9 mouse cellular contexts compared by ENCODE assay signal in genomic region chr1:134345075-134345474, GRCm38 (mm10). TPM values are rescaled to one million over a fixed set of nuclear protein-coding genes. Genes with fewer than 3 reads are reported as not detected.
DNase-seq lines count a peak whose midpoint lies in the region; ATAC-seq lines count a peak whose summit lies in the region.
"Had no signal": no experiment of that assay in that cellular context is flagged by ENCODE, and none has a peak within 500 bp of the region (broad histone marks: within the 10 kb centered on the region; RNA-seq: fewer than 3 reads in every experiment).

No protein-coding gene starts in this region.

- DNase-seq in kidney, postnatal 10 days: no peak
- DNase-seq in hindbrain, embryonic 14.5 days (ENCODE audit: low spot score): no peak
- DNase-seq in adrenal gland, postnatal 14 days: no peak
- DNase-seq in spleen, adult 12 weeks (ENCODE audit: low spot score): no peak
- DNase-seq in natural killer cell, adult 2 months (ENCODE audit: low spot score in 2 of 2): no peak

- H3K9me3 ChIP-seq in kidney, embryonic 15.5 days (replicated peaks): no peaks in the 10 kb centered on the region
- no peaks in the 10 kb centered on the region for H3K9me3 ChIP-seq in embryonic facial prominence, embryonic 12.5 days
- no peaks in the 10 kb centered on the region for H3K9me3 ChIP-seq in hindbrain, embryonic 14.5 days (ENCODE audit: control insufficient read depth, low read length)
- no peaks in the 10 kb centered on the region for H3K9me3 ChIP-seq in midbrain, embryonic 12.5 days

- H3K36me3 ChIP-seq in kidney, embryonic 15.5 days: peaks cover 36% of the 10 kb centered on the region
- peaks cover 27% of the 10 kb centered on the region for H3K36me3 ChIP-seq in embryonic facial prominence, embryonic 12.5 days
- H3K36me3 ChIP-seq in hindbrain, embryonic 14.5 days (replicated peaks; ENCODE audit: control insufficient read depth, insufficient read depth): peaks cover 37% of the 10 kb centered on the region
- H3K36me3 ChIP-seq in midbrain, embryonic 12.5 days: peaks cover 30% of the 10 kb centered on the region

- ATAC-seq in kidney, embryonic 15.5 days (replicated peaks; ENCODE audit: low FRiP score): no peak
- ATAC-seq in embryonic facial prominence, embryonic 12.5 days (ENCODE audit: insufficient number of reproducible peaks, insufficient read depth, low FRiP score, low TSS enrichment): no peak
- no peak for ATAC-seq in hindbrain, embryonic 14.5 days (ENCODE audit: low FRiP score)
- no peak for ATAC-seq in midbrain, embryonic 12.5 days (ENCODE audit: low FRiP score, low read depth)

- H3K4me2 ChIP-seq in kidney, embryonic 15.5 days: peak overlapping the region; percentile 89
- peak overlapping the region; percentile 80 for H3K4me2 ChIP-seq in embryonic facial prominence, embryonic 12.5 days (replicated peaks)
- peak overlapping the region; percentile 65 for H3K4me2 ChIP-seq in hindbrain, embryonic 14.5 days (replicated peaks)
- H3K4me2 ChIP-seq in midbrain, embryonic 12.5 days (replicated peaks): peak overlapping the region; percentile 75

- H3K4me1 ChIP-seq in kidney, embryonic 15.5 days: peaks cover 16% of the 10 kb centered on the region
- H3K4me1 ChIP-seq in embryonic facial prominence, embryonic 12.5 days: no peaks in the 10 kb centered on the region; the same call in 1 of the 2 replicates
- H3K4me1 ChIP-seq in hindbrain, embryonic 14.5 days (replicated peaks; ENCODE audit: control insufficient read depth, insufficient read depth, low read length): peaks cover 8% of the 10 kb centered on the region; the same call in 1 of the 2 replicates
- H3K4me1 ChIP-seq in midbrain, embryonic 12.5 days: peaks cover 8% of the 10 kb centered on the region; the same call in 1 of the 2 replicates

- no peaks in the 10 kb centered on the region for H3K27me3 ChIP-seq in kidney, embryonic 15.5 days
- H3K27me3 ChIP-seq in embryonic facial prominence, embryonic 12.5 days: no peaks in the 10 kb centered on the region
- no peaks in the 10 kb centered on the region for H3K27me3 ChIP-seq in hindbrain, embryonic 14.5 days (ENCODE audit: control insufficient read depth, insufficient read depth, low read length)
- H3K27me3 ChIP-seq in midbrain, embryonic 12.5 days: peaks cover 11% of the 10 kb centered on the region; the same call in 1 of the 2 replicates

- 75% methylated on average over 4 of the region's 4 CpGs for WGBS in kidney, embryonic 15.5 days
- WGBS in embryonic facial prominence, embryonic 12.5 days: 74% methylated on average over 4 of the region's 4 CpGs
- 78% methylated on average over 4 of the region's 4 CpGs for WGBS in hindbrain, embryonic 14.5 days
- 71% methylated on average over 4 of the region's 4 CpGs for WGBS in midbrain, embryonic 12.5 days

- peak overlapping the region; percentile 56 for H3K4me3 ChIP-seq in kidney, embryonic 15.5 days (replicated peaks)
- H3K4me3 ChIP-seq in embryonic facial prominence, embryonic 12.5 days: peak overlapping the region; percentile 53
- peak overlapping the region; percentile 48; the same call in 1 of the 2 replicates for H3K4me3 ChIP-seq in hindbrain, embryonic 14.5 days (replicated peaks; ENCODE audit: low read length)
- H3K4me3 ChIP-seq in midbrain, embryonic 12.5 days: peak overlapping the region; percentile 44; the same call in 1 of the 2 replicates

- H3K9ac ChIP-seq in kidney, embryonic 15.5 days: no peak overlapping the region
- no peak overlapping the region for H3K9ac ChIP-seq in embryonic facial prominence, embryonic 12.5 days
- H3K9ac ChIP-seq in hindbrain, embryonic 14.5 days: no peak overlapping the region
- H3K9ac ChIP-seq in midbrain, embryonic 12.5 days (replicated peaks): no peak overlapping the region

- no peak overlapping the region for H3K27ac ChIP-seq in kidney, embryonic 15.5 days
- H3K27ac ChIP-seq in embryonic facial prominence, embryonic 12.5 days: 0 out of 2 replicates have a peak overlapping the region, but pooled peaks have one; percentile 3
- H3K27ac ChIP-seq in hindbrain, embryonic 14.5 days: peak overlapping the region; percentile 26; the same call in 1 of the 2 replicates
- H3K27ac ChIP-seq in midbrain, embryonic 12.5 days (replicated peaks): no peak overlapping the region

RNA-seq across cellular contexts. Expression of gene Ppfia4, which starts 12.3 kb away (rescaled TPM):
- 2.9 and 3.0 TPM in 2 replicates for polyA plus RNA-seq in kidney, embryonic 15.5 days (2015; fragmentation: Nextera tagmentation; extraction: Ambion mirVana)
- polyA plus RNA-seq in embryonic facial prominence, embryonic 12.5 days (2016; fragmentation: Nextera tagmentation; extraction: Ambion mirVana): 7.0 TPM in 2 replicates
- 20.4 and 22.3 TPM in 2 replicates for polyA plus RNA-seq in hindbrain, embryonic 14.5 days (2014; fragmentation: Nextera tagmentation; extraction: Ambion mirVana)
- 5.1 and 5.3 TPM in 2 replicates for polyA plus RNA-seq in midbrain, embryonic 12.5 days (2016; fragmentation: Nextera tagmentation; extraction: Ambion mirVana)
- total RNA-seq in adrenal gland, postnatal 14 days (2021): 0.67 and 1.6 TPM in 2 replicates

RNA-seq across cellular contexts. Expression of gene Tmem183a, which starts 16.7 kb away (rescaled TPM):
- 79.0 and 80.9 TPM in 2 replicates for polyA plus RNA-seq in kidney, embryonic 15.5 days (2015; fragmentation: Nextera tagmentation; extraction: Ambion mirVana)
- polyA plus RNA-seq in embryonic facial prominence, embryonic 12.5 days (2016; fragmentation: Nextera tagmentation; extraction: Ambion mirVana): 102 and 105 TPM in 2 replicates
- 134 and 140 TPM in 2 replicates for polyA plus RNA-seq in hindbrain, embryonic 14.5 days (2014; fragmentation: Nextera tagmentation; extraction: Ambion mirVana)
- polyA plus RNA-seq in midbrain, embryonic 12.5 days (2016; fragmentation: Nextera tagmentation; extraction: Ambion mirVana): 118 and 120 TPM in 2 replicates
- 39.7 and 50.9 TPM in 2 replicates for total RNA-seq in adrenal gland, postnatal 14 days (2021)

RNA-seq across cellular contexts. Expression of gene 4933406M09Rik, which starts 40.7 kb away (rescaled TPM):
- 0.09 TPM in 1 of 2 replicates, not detected in the other for polyA plus RNA-seq in kidney, embryonic 15.5 days (2015; fragmentation: Nextera tagmentation; extraction: Ambion mirVana)
- not detected in 2 replicates for polyA plus RNA-seq in embryonic facial prominence, embryonic 12.5 days (2016; fragmentation: Nextera tagmentation; extraction: Ambion mirVana)
- polyA plus RNA-seq in hindbrain, embryonic 14.5 days (2014; fragmentation: Nextera tagmentation; extraction: Ambion mirVana): not detected in 2 replicates
- polyA plus RNA-seq in midbrain, embryonic 12.5 days (2016; fragmentation: Nextera tagmentation; extraction: Ambion mirVana): not detected in 2 replicates
- not detected in 2 replicates for total RNA-seq in adrenal gland, postnatal 14 days (2021)
- polyA plus RNA-seq: lung, adult 2 months had no signal

RNA-seq across cellular contexts. Expression of gene Myog, which starts 55.3 kb away (rescaled TPM):
- polyA plus RNA-seq in kidney, embryonic 15.5 days (2015; fragmentation: Nextera tagmentation; extraction: Ambion mirVana): 13.1 and 19.9 TPM in 2 replicates
- 62.9 and 76.2 TPM in 2 replicates for polyA plus RNA-seq in embryonic facial prominence, embryonic 12.5 days (2016; fragmentation: Nextera tagmentation; extraction: Ambion mirVana)
- 0.13 and 0.17 TPM in 2 replicates for polyA plus RNA-seq in hindbrain, embryonic 14.5 days (2014; fragmentation: Nextera tagmentation; extraction: Ambion mirVana)
- 0.11 and 0.30 TPM in 2 replicates for polyA plus RNA-seq in midbrain, embryonic 12.5 days (2016; fragmentation: Nextera tagmentation; extraction: Ambion mirVana)
- total RNA-seq in adrenal gland, postnatal 14 days (2021): not detected in 2 replicates

Comparison
In these comparisons a context has a peak if more than half of its experiments do, and no peak if none do; other contexts are left out.
1. H3K27ac ChIP-seq: peak in embryonic facial prominence, embryonic 12.5 days (single experiment) and hindbrain, embryonic 14.5 days (single experiment); none in kidney, embryonic 15.5 days (single experiment) and midbrain, embryonic 12.5 days (single experiment).
2. Peak in every context shown above with its lines, with median percentiles within 50 percentile points of each other: H3K4me2 ChIP-seq and H3K4me3 ChIP-seq.